In the genomic region with DNA sequence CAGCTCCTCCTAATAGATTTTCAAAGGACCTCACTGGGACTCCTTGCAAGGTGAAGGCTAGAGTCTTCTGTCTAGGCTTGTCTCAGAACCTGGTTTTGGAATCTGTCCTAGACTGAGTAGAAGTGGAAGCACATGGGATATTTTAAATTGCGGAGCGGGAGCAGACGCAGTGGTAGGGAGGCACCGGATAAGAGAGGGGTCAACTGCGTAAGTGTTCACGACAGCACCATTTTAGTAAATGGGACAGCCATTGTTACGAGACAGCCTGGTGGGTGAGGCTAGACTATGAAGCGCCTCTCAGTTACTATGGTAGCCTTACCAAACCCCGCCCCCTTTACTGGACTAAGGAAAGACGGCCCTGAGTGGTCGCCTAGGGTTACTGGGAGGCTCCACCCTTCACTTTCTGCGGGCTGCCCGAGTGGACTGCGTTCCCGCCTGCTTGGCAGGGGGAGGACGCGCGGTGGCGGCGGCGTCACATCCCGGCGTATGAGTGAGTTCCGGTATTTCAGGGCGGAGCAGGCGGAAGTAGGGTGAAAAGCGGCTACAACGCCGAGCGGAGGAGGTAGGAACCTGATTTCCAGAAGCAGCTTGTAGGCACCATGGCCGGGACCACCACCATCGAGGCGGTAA, we compare ENCODE assay signal across 8 mouse cellular contexts. TPM values are rescaled to one million over a fixed set of nuclear protein-coding genes. Genes with fewer than 3 reads are reported as not detected.
DNase-seq lines count a peak whose midpoint lies in the region; ATAC-seq and TF ChIP-seq lines count a peak whose summit lies in the region.

No protein-coding gene starts in this region.

- H3K4me2 ChIP-seq in forebrain, postnatal 0 days (ENCODE audit: low read depth), result peak overlapping the region; percentile 73
- H3K4me2 ChIP-seq in lung, embryonic 15.5 days, result peak overlapping the region; percentile 71

- H3K27me3 ChIP-seq in MEL (ENCODE audit: control insufficient read depth in 1 of 2, insufficient read depth in 2 of 2, low read length in 2 of 2), result no peaks in the 10 kb centered on the region
- no peaks in the 10 kb centered on the region for H3K27me3 ChIP-seq in cerebellum, adult 2 months (ENCODE audit: control insufficient read depth, insufficient read depth, low read length)
- H3K27me3 ChIP-seq in forebrain, postnatal 0 days (ENCODE audit: insufficient read depth, low read length), result no peaks in the 10 kb centered on the region
- H3K27me3 ChIP-seq in lung, embryonic 15.5 days, result no peaks in the 10 kb centered on the region

- H3K4me1 ChIP-seq in MEL (ENCODE audit: control insufficient read depth in 1 of 2, insufficient read depth in 2 of 2, low read length in 2 of 2), result peaks cover 19 to 34% of the 10 kb centered on the region in 2 experiments
- peaks cover 7% of the 10 kb centered on the region; the same call in 1 of the 2 replicates for H3K4me1 ChIP-seq in cerebellum, adult 2 months (ENCODE audit: control insufficient read depth, insufficient read depth, low read length)
- H3K4me1 ChIP-seq in forebrain, postnatal 0 days (ENCODE audit: insufficient read depth), result peaks cover 25% of the 10 kb centered on the region
- peaks cover 46% of the 10 kb centered on the region for H3K4me1 ChIP-seq in lung, embryonic 15.5 days

- H3K36me3 ChIP-seq in MEL (ENCODE audit: control insufficient read depth in 1 of 2, insufficient read depth in 2 of 2, low read length in 2 of 2), result peaks cover 0 to 32% of the 10 kb centered on the region in 2 experiments; a peak in 2 of 4 replicates
- H3K36me3 ChIP-seq in forebrain, postnatal 0 days (ENCODE audit: insufficient read depth), result no peaks in the 10 kb centered on the region
- no peaks in the 10 kb centered on the region for H3K36me3 ChIP-seq in lung, embryonic 15.5 days

- under 1% methylated on average over 33 of the region's 33 CpGs for WGBS in cerebellum, adult 2 months
- 2% methylated on average over 33 of the region's 33 CpGs for WGBS in forebrain, postnatal 0 days
- under 1% methylated on average over 33 of the region's 33 CpGs for WGBS in lung, embryonic 15.5 days

- peak overlapping the region; percentile 92 for H3K27ac ChIP-seq in MEL (ENCODE audit: control insufficient read depth, low read depth, low read length)
- peak overlapping the region; percentile 49 for H3K27ac ChIP-seq in cerebellum, adult 2 months (ENCODE audit: insufficient read depth, low read length)
- peak overlapping the region; percentile 95 for H3K27ac ChIP-seq in forebrain, postnatal 0 days (ENCODE audit: low read depth, low read length)
- peak overlapping the region; percentile 99 for H3K27ac ChIP-seq in lung, embryonic 15.5 days

- no peak for TF ChIP-seq CTCF in MEL (IDR thresholded peaks at IDR 0.05 in 2 of 3, conservative IDR thresholded peaks at IDR 0.05 in 1 of 3; ENCODE audit: control insufficient read depth in 1 of 3, insufficient read depth in 1 of 3, low read depth in 2 of 3, low read length in 3 of 3, poor library complexity in 1 of 3, severe bottlenecking in 1 of 3)
- TF ChIP-seq CTCF in cerebellum, adult 2 months (IDR thresholded peaks at IDR 0.05; ENCODE audit: borderline replicate concordance, insufficient read depth, low read depth, low read length), result no peak
- no peak; the same call in 1 of the 2 replicates for TF ChIP-seq CTCF in forebrain, postnatal 0 days (IDR thresholded peaks at IDR 0.05; ENCODE audit: low read depth)

- H3K79me2 ChIP-seq in MEL (ENCODE audit: control insufficient read depth, insufficient read depth, low read length, poor library complexity), result peaks cover 39% of the 10 kb centered on the region

- peak; percentile 94 for ATAC-seq in forebrain, postnatal 0 days
- peak; percentile 96 for ATAC-seq in lung, embryonic 15.5 days (ENCODE audit: borderline replicate concordance, extremely low read depth, low FRiP score, low TSS enrichment)

- no peak for TF ChIP-seq EP300 in MEL (IDR thresholded peaks at IDR 0.05; ENCODE audit: low read depth in 1 of 2, low read length in 2 of 2)

- H3K9me3 ChIP-seq in MEL (replicated peaks; ENCODE audit: insufficient read depth, low read length), result no peaks in the 10 kb centered on the region
- no peaks in the 10 kb centered on the region for H3K9me3 ChIP-seq in forebrain, postnatal 0 days (ENCODE audit: low read length)
- no peaks in the 10 kb centered on the region for H3K9me3 ChIP-seq in lung, embryonic 15.5 days

- peak in 1 of 2 experiments; percentile 81; a peak in 1 of 4 replicates for TF ChIP-seq POLR2A in MEL (IDR thresholded peaks at IDR 0.05; ENCODE audit: control insufficient read depth in 1 of 2, insufficient read depth in 1 of 2, low read depth in 1 of 2, low read length in 2 of 2, poor library complexity in 1 of 2)
- peak; percentile 65 for TF ChIP-seq POLR2A in cerebellum, adult 2 months (IDR thresholded peaks at IDR 0.05; ENCODE audit: borderline replicate concordance, insufficient read depth, low read length)

- peak overlapping the region; percentile 67 to 71 for H3K4me3 ChIP-seq in MEL (ENCODE audit: control insufficient read depth in 1 of 2, insufficient read depth in 1 of 2, low read depth in 2 of 2, low read length in 2 of 2)
- peak overlapping the region; percentile 80 for H3K4me3 ChIP-seq in cerebellum, adult 2 months (replicated peaks; ENCODE audit: insufficient read depth, low read depth, low read length)
- H3K4me3 ChIP-seq in forebrain, postnatal 0 days (ENCODE audit: low read depth, low read length), result peak overlapping the region; percentile 81
- H3K4me3 ChIP-seq in lung, embryonic 15.5 days, result peak overlapping the region; percentile 85

- no peak for TF ChIP-seq RAD21 in MEL (IDR thresholded peaks at IDR 0.05; ENCODE audit: low read depth, low read length)

- peak overlapping the region; percentile 78 for H3K9ac ChIP-seq in MEL (ENCODE audit: control insufficient read depth, low read depth, low read length, poor library complexity, severe bottlenecking)
- H3K9ac ChIP-seq in forebrain, postnatal 0 days, result peak overlapping the region; percentile 88
- peak overlapping the region; percentile 89 for H3K9ac ChIP-seq in lung, embryonic 15.5 days

- peak; percentile 99 for DNase-seq in MEL (ENCODE audit: low read depth, low spot score)
- DNase-seq in cerebellum, adult 2 months, result peak; percentile 89 to 92
- DNase-seq in forebrain, postnatal 0 days, result peak; percentile 93
- DNase-seq in heart, postnatal 4 days, result peak; percentile 94
- DNase-seq in layer of hippocampus, adult 8-10 months (ENCODE audit: low spot score in 2 of 2), result peak; percentile 89 to 90
- peak; percentile 96 for DNase-seq in ovary, adult 18-20 months (ENCODE audit: low spot score)
- peak; percentile 90 for DNase-seq in thymus, postnatal 0 days (ENCODE audit: low spot score)

TF ChIP-seq in MEL, 35 proteins besides CTCF, POLR2A, EP300 and RAD21 (continues in another document):
- peak; percentile 15; the same call in 1 of the 2 replicates for TF ChIP-seq MAZ (IDR thresholded peaks at IDR 0.05; ENCODE audit: low read depth, low read length)

RNA-seq across cellular contexts. Expression of a gene that starts 6.8 kb away (rescaled TPM):
- total RNA-seq in MEL (2012; rRNA removed), result 274 and 314 TPM in 2 replicates
- 100 to 1,000 TPM; 205 to 273 TPM for polyA plus RNA-seq in MEL (2012; ENCODE audit: insufficient read depth in 1 of 2, insufficient read length in 2 of 2, low read depth in 1 of 2, low replicate concordance in 2 of 2, missing spikeins in 1 of 2)
- 120 and 124 TPM in 2 replicates for polyA plus RNA-seq in cerebellum, adult 2 months (2012; rRNA removed)
- total RNA-seq in forebrain, postnatal 0 days (2014; rRNA removed), result 315 and 316 TPM in 2 replicates
- polyA plus RNA-seq in forebrain, postnatal 0 days (2015; fragmentation: Nextera tagmentation; extraction: Ambion mirVana), result 419 and 440 TPM in 2 replicates
- 100 to 1,000 TPM; 127 to 134 TPM for total RNA-seq in heart, postnatal 4 days (2021)
- 100 to 1,000 TPM; 143 to 186 (median 163) TPM for total RNA-seq in layer of hippocampus, adult 8-10 months (2022)
- polyA plus RNA-seq in lung, embryonic 15.5 days (2015; fragmentation: Nextera tagmentation; extraction: Ambion mirVana), result 637 and 683 TPM in 2 replicates
- 687 and 711 TPM in 2 replicates for polyA plus RNA-seq in thymus, postnatal 0 days (2015; fragmentation: Nextera tagmentation; extraction: Ambion mirVana)

RNA-seq across cellular contexts. Expression of a gene that starts 24.7 kb away (rescaled TPM):
- 0.54 and 0.62 TPM in 2 replicates for total RNA-seq in MEL (2012; rRNA removed)
- polyA plus RNA-seq in MEL (2012; ENCODE audit: insufficient read depth in 1 of 2, insufficient read length in 2 of 2, low read depth in 1 of 2, low replicate concordance in 2 of 2, missing spikeins in 1 of 2), result under 1 TPM in 1 of 2 experiments, not detected in 1; 0.65 TPM
- polyA plus RNA-seq in cerebellum, adult 2 months (2012; rRNA removed), result 0.16 and 0.27 TPM in 2 replicates
- 0.31 and 0.38 TPM in 2 replicates for total RNA-seq in forebrain, postnatal 0 days (2014; rRNA removed)
- polyA plus RNA-seq in forebrain, postnatal 0 days (2015; fragmentation: Nextera tagmentation; extraction: Ambion mirVana), result 0.10 and 0.11 TPM in 2 replicates
- total RNA-seq in heart, postnatal 4 days (2021), result under 1 TPM; 0.12 to 0.23 TPM
- under 1 TPM; 0.16 to 0.41 (median 0.32) TPM for total RNA-seq in layer of hippocampus, adult 8-10 months (2022)
- 0.37 and 0.40 TPM in 2 replicates for polyA plus RNA-seq in lung, embryonic 15.5 days (2015; fragmentation: Nextera tagmentation; extraction: Ambion mirVana)
- 0.15 and 0.27 TPM in 2 replicates for polyA plus RNA-seq in thymus, postnatal 0 days (2015; fragmentation: Nextera tagmentation; extraction: Ambion mirVana)

RNA-seq across cellular contexts. Expression of a gene that starts 26.8 kb away (rescaled TPM):
- total RNA-seq in MEL (2012; rRNA removed), result 102 and 107 TPM in 2 replicates
- 100 to 1,000 TPM; 247 to 442 TPM for polyA plus RNA-seq in MEL (2012; ENCODE audit: insufficient read depth in 1 of 2, insufficient read length in 2 of 2, low read depth in 1 of 2, low replicate concordance in 2 of 2, missing spikeins in 1 of 2)
- polyA plus RNA-seq in cerebellum, adult 2 months (2012; rRNA removed), result 90.4 and 102 TPM in 2 replicates
- 76.9 and 103 TPM in 2 replicates for total RNA-seq in forebrain, postnatal 0 days (2014; rRNA removed)
- 93.8 and 118 TPM in 2 replicates for polyA plus RNA-seq in forebrain, postnatal 0 days (2015; fragmentation: Nextera tagmentation; extraction: Ambion mirVana)
- 100 to 1,000 TPM; 160 to 164 TPM for total RNA-seq in heart, postnatal 4 days (2021)
- 100 to 1,000 TPM; 165 to 186 (median 173) TPM for total RNA-seq in layer of hippocampus, adult 8-10 months (2022)
- polyA plus RNA-seq in lung, embryonic 15.5 days (2015; fragmentation: Nextera tagmentation; extraction: Ambion mirVana), result 153 and 157 TPM in 2 replicates
- 142 and 145 TPM in 2 replicates for polyA plus RNA-seq in thymus, postnatal 0 days (2015; fragmentation: Nextera tagmentation; extraction: Ambion mirVana)

RNA-seq across cellular contexts. Expression of a gene that starts 27.8 kb away (rescaled TPM):
- 152 and 161 TPM in 2 replicates for total RNA-seq in MEL (2012; rRNA removed)
- 100 to 1,000 TPM; 184 to 227 TPM for polyA plus RNA-seq in MEL (2012; ENCODE audit: insufficient read depth in 1 of 2, insufficient read length in 2 of 2, low read depth in 1 of 2, low replicate concordance in 2 of 2, missing spikeins in 1 of 2)
- 112 and 116 TPM in 2 replicates for polyA plus RNA-seq in cerebellum, adult 2 months (2012; rRNA removed)
- 91.3 and 94.7 TPM in 2 replicates for total RNA-seq in forebrain, postnatal 0 days (2014; rRNA removed)
- 213 and 221 TPM in 2 replicates for polyA plus RNA-seq in forebrain, postnatal 0 days (2015; fragmentation: Nextera tagmentation; extraction: Ambion mirVana)
- 10 to 100 TPM; 56.4 to 66.5 TPM for total RNA-seq in heart, postnatal 4 days (2021)
- 100 to 1,000 TPM in 1 of 4 experiments, 10 to 100 TPM in 3; 94.7 to 111 (median 99.1) TPM for total RNA-seq in layer of hippocampus, adult 8-10 months (2022)
- 142 and 154 TPM in 2 replicates for polyA plus RNA-seq in lung, embryonic 15.5 days (2015; fragmentation: Nextera tagmentation; extraction: Ambion mirVana)
- polyA plus RNA-seq in thymus, postnatal 0 days (2015; fragmentation: Nextera tagmentation; extraction: Ambion mirVana), result 176 and 182 TPM in 2 replicates

Comparison
In these comparisons a context has a peak if more than half of its experiments do, and no peak if none do; other contexts are left out.
1. Peak in every context shown above with its lines: DNase-seq, ATAC-seq, H3K4me3 ChIP-seq and H3K27ac ChIP-seq.
2. H3K27ac ChIP-seq: peak in every context shown above with its lines; median percentile 99 in lung, embryonic 15.5 days; 95 in forebrain, postnatal 0 days; 92 in MEL; 49 in cerebellum, adult 2 months.